Mouse (Mus musculus) CH12.LX (cell line): Measurements from ENCODE around the gene Pfkfb4. TPM values are rescaled to one million over a fixed set of nuclear protein-coding genes. Genes with fewer than 3 reads are reported as not detected.
A peak's percentile ranks its signal among the peaks of the same experiment; 100 is the strongest.

ENCODE experiments used
- DNase-seq: peaks from one replicate; pipeline ENCODE4 v3.0.0-alpha.2; 2013; ENCODE audit errors: extremely low read depth
- H3K27ac ChIP-seq: 2 replicates; pipeline ENCODE4 v1.5.1; 2012; ENCODE audit warnings: low read depth, mild to moderate bottlenecking, control low read depth, moderate library complexity; ENCODE audit not compliant: insufficient read depth
- H3K27me3 ChIP-seq: replicated peaks from 2 replicates; pipeline ENCODE3; 2012; ENCODE audit warnings: inconsistent platforms
- H3K36me3 ChIP-seq, 2 experiments: replicated peaks in 1 of 2; 2 replicates each; pipeline versions ENCODE3 to v1.6.1; 2012; ENCODE audit warnings: inconsistent platforms in 1 of 2, low read length in 1 of 2, mild to moderate bottlenecking in 1 of 2, mixed read lengths in 1 of 2, moderate library complexity in 1 of 2; ENCODE audit not compliant: control insufficient read depth in 1 of 2, insufficient read depth in 1 of 2
- H3K4me1 ChIP-seq, 2 experiments: 2 replicates each; pipeline ENCODE4 v1.6.1; 2012; ENCODE audit warnings: inconsistent platforms in 1 of 2, moderate library complexity in 1 of 2; ENCODE audit not compliant: insufficient read depth in 2 of 2, control insufficient read depth in 1 of 2
- H3K4me2 ChIP-seq: 2 replicates; pipeline ENCODE4 v1.6.1; 2012; ENCODE audit warnings: low read depth, mild to moderate bottlenecking, control low read depth; ENCODE audit not compliant: poor library complexity, insufficient read depth, severe bottlenecking
- H3K4me3 ChIP-seq, 3 experiments: fragments of 150-350 bp in 1 of 3; sonication (generic) in 1 of 3; replicated peaks in 1 of 3; 2 replicates each; pipeline versions ENCODE3 to v1.5.1; 2011 to 2012; ENCODE audit warnings: low read depth in 2 of 3, low read length in 2 of 3, mild to moderate bottlenecking in 2 of 3, moderate library complexity in 2 of 3, control low read depth in 1 of 3, improper control_type of control experiment in 1 of 3, inconsistent platforms in 1 of 3, mixed read lengths in 1 of 3; ENCODE audit not compliant: poor library complexity in 1 of 3
- H3K79me2 ChIP-seq: replicated peaks from 2 replicates; pipeline ENCODE4 v1.6.1; 2012; ENCODE audit warnings: mild to moderate bottlenecking, moderate library complexity; ENCODE audit not compliant: control insufficient read depth, poor library complexity, insufficient read depth, severe bottlenecking; ENCODE audit errors: extremely low read depth
- H3K9ac ChIP-seq: 2 replicates; pipeline ENCODE4 v1.6.1; 2012; ENCODE audit warnings: low read depth, mild to moderate bottlenecking, control low read depth, moderate library complexity; ENCODE audit not compliant: insufficient read depth
- H3K9me3 ChIP-seq: replicated peaks from 2 replicates; pipeline ENCODE3; 2012; ENCODE audit warnings: low read length, inconsistent platforms, mixed read lengths
- CHD2 ChIP-seq: IDR thresholded peaks from 2 replicates; pipeline ENCODE4 v1.6.1; 2011; ENCODE audit warnings: low read length, improper control_type of control experiment
- ELF1 ChIP-seq: IDR thresholded peaks from 2 replicates; pipeline ENCODE4 v1.6.1; 2014; ENCODE audit warnings: low read depth, mild to moderate bottlenecking, inconsistent platforms, low read length, improper control_type of control experiment
- EP300 ChIP-seq: IDR thresholded peaks from 2 replicates; pipeline ENCODE4 v1.6.1; 2011; ENCODE audit warnings: low read length, improper control_type of control experiment
- ETS1 ChIP-seq: conservative IDR thresholded peaks from 2 replicates; pipeline ENCODE4 v1.6.1; 2012; ENCODE audit warnings: low read depth, mild to moderate bottlenecking, inconsistent platforms, low read length, improper control_type of control experiment, moderate library complexity
- GABPA ChIP-seq: IDR thresholded peaks from 2 replicates; pipeline ENCODE4 v1.6.1; 2012; ENCODE audit warnings: low read depth, low read length, improper control_type of control experiment, inconsistent platforms; ENCODE audit not compliant: insufficient replicate concordance
- JUN ChIP-seq: IDR thresholded peaks from 2 replicates; pipeline ENCODE4 v1.6.1; 2011; ENCODE audit warnings: low read depth, mild to moderate bottlenecking, low read length, improper control_type of control experiment, moderate library complexity; ENCODE audit not compliant: insufficient read depth
- JUND ChIP-seq: conservative IDR thresholded peaks from 2 replicates; pipeline ENCODE4 v1.6.1; 2011; ENCODE audit warnings: low read depth, low read length, improper control_type of control experiment
- KAT2A ChIP-seq: IDR thresholded peaks from 2 replicates; pipeline ENCODE4 v1.6.1; 2012; ENCODE audit warnings: low read length, improper control_type of control experiment, inconsistent platforms; ENCODE audit not compliant: insufficient replicate concordance
- MAFK ChIP-seq: IDR thresholded peaks from 2 replicates; pipeline ENCODE4 v1.6.1; 2011; ENCODE audit warnings: low read length, improper control_type of control experiment; ENCODE audit not compliant: insufficient replicate concordance
- MAX ChIP-seq: IDR thresholded peaks from 2 replicates; pipeline ENCODE4 v1.6.1; 2011; ENCODE audit warnings: low read length, improper control_type of control experiment
- MYC ChIP-seq: IDR thresholded peaks from 2 replicates; pipeline ENCODE4 v1.6.1; 2011; ENCODE audit warnings: low read depth, mild to moderate bottlenecking, improper control_type of control experiment, low read length
- NRF1 ChIP-seq: IDR thresholded peaks from 2 replicates; pipeline ENCODE4 v1.6.1; 2014; ENCODE audit warnings: low read depth, mild to moderate bottlenecking, inconsistent platforms, low read length, improper control_type of control experiment, moderate library complexity
- PAX5 ChIP-seq: IDR thresholded peaks from 2 replicates; pipeline ENCODE4 v1.6.1; 2012; ENCODE audit warnings: low read length, inconsistent platforms, mixed read lengths
- POLR2AphosphoS2 ChIP-seq: IDR thresholded peaks from 2 replicates; pipeline ENCODE4 v1.6.1; 2011; ENCODE audit warnings: low read depth, low read length, improper control_type of control experiment
- SIN3A ChIP-seq: IDR thresholded peaks from 2 replicates; pipeline ENCODE4 v1.6.1; 2012; ENCODE audit warnings: low read length, improper control_type of control experiment, inconsistent platforms
- SMC3 ChIP-seq: IDR thresholded peaks from 2 replicates; pipeline ENCODE4 v1.6.1; 2011; ENCODE audit warnings: low read depth, low read length, improper control_type of control experiment
- UBTF ChIP-seq: IDR thresholded peaks from 2 replicates; pipeline ENCODE4 v1.6.1; 2012; ENCODE audit warnings: low read depth, mild to moderate bottlenecking, inconsistent platforms, low read length, improper control_type of control experiment, moderate library complexity
- USF1 ChIP-seq: IDR thresholded peaks from 2 replicates; pipeline ENCODE4 v1.6.1; 2014; ENCODE audit warnings: low read depth, mild to moderate bottlenecking, inconsistent platforms, low read length, improper control_type of control experiment
- USF2 ChIP-seq: conservative IDR thresholded peaks from 2 replicates; pipeline ENCODE4 v1.6.1; 2011; ENCODE audit warnings: low read depth, low read length, improper control_type of control experiment
- ZC3H11A ChIP-seq: IDR thresholded peaks from 2 replicates; pipeline ENCODE4 v1.6.1; 2012; ENCODE audit warnings: low read depth, mild to moderate bottlenecking, inconsistent platforms, low read length, improper control_type of control experiment
- ZKSCAN1 ChIP-seq: IDR thresholded peaks from 2 replicates; pipeline ENCODE4 v1.6.1; 2012; ENCODE audit warnings: low read depth, inconsistent platforms, low read length, improper control_type of control experiment, borderline replicate concordance
- ZMIZ1 ChIP-seq: IDR thresholded peaks from 2 replicates; pipeline ENCODE4 v1.6.1; 2012; ENCODE audit warnings: low read depth, mild to moderate bottlenecking, inconsistent platforms, low read length, improper control_type of control experiment
- dilution Hi-C: fragments of 300-500 bp; cut with MboI; formaldehyde crosslinking; loops from 2 replicates; pipeline ENCODE4 v1.14.3; 2020; ENCODE audit warnings: low sequenced_read_pairs; ENCODE audit not compliant: extremely low pct_unique_long_range_greater_than_20kb, extremely low pct_ligation_motif_present
- in situ Hi-C: fragments of 300-500 bp; cut with MboI; formaldehyde crosslinking; loops from 3 replicates; pipeline ENCODE4 v1.14.3; 2019; ENCODE audit warnings: low sequenced_read_pairs, low pct_ligation_motif_present, low pct_unique_long_range_greater_than_20kb, mixed read lengths
- polyA plus RNA-seq: library from polyadenylated mRNA; unstranded; fragments of >175 nt; gene quantifications from 2 replicates; pipeline ENCODE4 v1.2.1, GENCODE M21; 2012; ENCODE audit warnings: low read depth; ENCODE audit not compliant: insufficient read length
- total RNA-seq, 2 experiments: library from RNA; depleted of rRNA; stranded (reverse); fragments of 300-350 nt in 1 of 2; fragments of >200 nt in 1 of 2; gene quantifications; 2 replicates each; pipeline ENCODE4 v1.2.3; 2012 to 2014

The Pfkfb4 gene
- total and polyA plus RNA-seq, 3 experiments, result 5.1 to 6.7 (median 5.9) TPM

DNA sequence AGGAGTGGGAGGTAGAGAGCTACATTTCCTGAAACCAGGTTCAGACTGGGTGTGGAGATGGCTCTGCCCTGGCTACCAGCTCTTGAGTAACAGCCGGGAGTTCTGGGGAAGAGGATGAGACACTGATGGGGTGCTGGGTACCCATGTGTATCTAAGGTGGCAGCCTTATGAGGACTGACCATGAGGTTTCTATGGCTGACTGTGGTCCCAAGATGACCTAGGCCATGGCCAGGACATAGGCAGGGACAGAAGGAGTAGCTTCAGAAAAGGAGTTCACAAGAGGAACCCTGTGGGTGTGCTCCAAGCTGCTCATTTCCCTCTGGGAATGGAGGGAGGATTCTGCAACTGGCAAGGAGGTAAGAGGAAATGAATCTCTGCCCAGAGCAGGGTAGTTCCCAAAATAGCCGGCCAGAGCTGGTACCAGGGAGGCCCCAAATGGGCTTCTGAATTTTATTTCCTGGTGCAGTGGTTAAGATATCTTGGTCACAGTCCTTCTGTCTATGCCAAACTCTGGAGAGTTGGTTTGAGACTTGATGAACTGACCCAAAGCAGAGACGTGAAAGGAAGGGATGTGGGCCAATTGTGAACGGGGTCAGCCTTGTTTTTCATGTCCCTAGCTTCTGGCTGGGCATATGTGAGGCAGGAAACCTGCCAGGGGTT is 1.6 kb upstream of the Pfkfb4 start:
- in situ Hi-C loops (no loop called here), dilution Hi-C loops (no loop called here)
- peaks cover 13 to 47% of the 10 kb centered on the region in 2 experiments for H3K4me1 ChIP-seq
- no peak overlapping the region for H3K27ac ChIP-seq
- no peak overlapping the region for H3K4me3 ChIP-seq
- no peaks in the 10 kb centered on the region for H3K27me3 ChIP-seq
- H3K79me2 ChIP-seq, result no peaks in the 10 kb centered on the region
- no peaks in the 10 kb centered on the region for H3K36me3 ChIP-seq
- 0 out of 2 replicates have a peak overlapping the region, but pooled peaks have one; percentile 27 for H3K9ac ChIP-seq
- H3K9me3 ChIP-seq, result no peaks in the 10 kb centered on the region
- no peak for TF ChIP-seq JUN
- TF ChIP-seq ZMIZ1, result no peak
- no peak for TF ChIP-seq SMC3
- TF ChIP-seq EP300, result no peak
- no peak for TF ChIP-seq ETS1
- no peak for TF ChIP-seq PAX5
- no peak for TF ChIP-seq GABPA
- TF ChIP-seq NRF1, result no peak
- TF ChIP-seq USF2, result no peak
- TF ChIP-seq CHD2, result no peak
- no peak for TF ChIP-seq MYC
- no peak for TF ChIP-seq USF1
- TF ChIP-seq POLR2AphosphoS2, result no peak
- no peak for TF ChIP-seq UBTF
- no peak for TF ChIP-seq MAX
- TF ChIP-seq KAT2A, result no peak
- TF ChIP-seq ZC3H11A, result no peak
- TF ChIP-seq ZKSCAN1, result no peak
- TF ChIP-seq SIN3A, result no peak
- TF ChIP-seq ELF1, result no peak
- 0 out of 2 replicates have a peak overlapping the region, but pooled peaks have one; percentile 99 for H3K4me2 ChIP-seq
- DNase-seq, result no peak

DNA sequence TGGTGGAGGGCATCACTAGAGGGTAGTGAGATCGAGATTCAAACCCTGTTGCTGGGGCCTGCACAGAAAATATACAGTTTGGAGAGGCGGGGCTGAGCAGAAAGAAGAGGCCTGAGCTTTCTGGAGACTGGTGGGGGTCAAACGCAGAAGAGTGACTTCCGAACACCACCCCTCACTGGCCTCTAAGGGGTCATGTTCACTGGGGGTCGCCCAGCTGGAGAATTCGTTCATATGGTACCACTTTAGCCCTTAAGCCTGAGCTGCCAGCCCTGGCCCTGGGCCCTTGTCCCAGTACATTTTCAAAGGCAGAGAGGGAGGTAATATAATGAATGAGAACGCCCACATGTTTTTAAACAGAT is 1.1 kb upstream of the Pfkfb4 start:
- TF ChIP-seq MAFK (no peak), JUND (no peak), POLR2AphosphoS2 (no peak), CHD2 (no peak)
- in situ Hi-C loops, result no loop called here
- Histone ChIP-seq H3K4me3 (no peak overlapping the region), H3K4me2 (0 out of 2 replicates have a peak overlapping the region, but pooled peaks have one; percentile 99), H3K9ac (peak overlapping the region; percentile 27; the same call in 1 of the 2 replicates), H3K36me3 (no peaks in the 10 kb centered on the region), H3K79me2 (no peaks in the 10 kb centered on the region), H3K4me1 (peaks cover 16 to 52% of the 10 kb centered on the region in 2 experiments), H3K27ac (no peak overlapping the region), H3K9me3 (no peaks in the 10 kb centered on the region), H3K27me3 (no peaks in the 10 kb centered on the region)
- dilution Hi-C loops, result no loop called here
- no peak for DNase-seq
